Mouse (Mus musculus): Measurements from ENCODE around the gene Cdca4. TPM values are rescaled to one million over a fixed set of nuclear protein-coding genes. Genes with fewer than 3 reads are reported as not detected.

Cdca4 gene
- polyA plus RNA-seq, 1 experiment = 28.0 TPM

DNA sequence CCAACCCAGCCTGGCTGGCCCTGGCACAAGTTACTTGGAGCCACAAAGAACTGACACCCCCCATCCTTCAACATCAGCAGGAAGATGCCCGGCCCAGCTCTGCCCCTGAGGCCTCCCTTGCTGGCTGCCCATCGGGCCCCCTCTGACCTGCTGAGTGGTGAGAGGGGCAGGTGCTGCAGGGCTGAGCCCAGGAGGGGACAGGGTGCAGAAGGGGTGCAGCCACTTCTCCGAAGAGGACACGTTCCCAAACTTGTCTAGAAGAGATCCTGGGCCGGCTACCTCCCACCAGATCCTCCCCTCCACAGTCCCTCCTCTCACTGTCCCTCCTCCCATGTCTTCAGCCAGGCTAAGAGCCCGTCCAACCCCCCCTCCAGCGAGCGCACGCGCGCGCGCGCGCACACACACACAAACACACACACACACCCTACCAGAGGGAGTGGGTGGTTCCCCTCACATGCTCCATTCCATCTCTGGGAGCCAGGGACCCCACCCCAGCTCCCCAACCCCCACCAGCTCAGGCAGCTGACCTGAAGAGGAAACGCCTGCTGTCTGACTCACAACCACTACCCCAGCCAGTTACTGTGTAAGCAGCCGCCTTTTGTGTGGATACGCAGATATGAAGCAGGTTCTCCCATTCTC is 33.6 kb downstream of the Cdca4 start:
- no peak for TF ChIP-seq CTCF (IDR thresholded peaks at IDR 0.05; ENCODE audit: low read depth, low read length)
- TF ChIP-seq POLR2A (IDR thresholded peaks at IDR 0.05; ENCODE audit: borderline replicate concordance, low read depth, low read length) = no peak
- peak overlapping the region; percentile 57 for H3K4me3 ChIP-seq (ENCODE audit: insufficient read depth, low read length)
- H3K4me1 ChIP-seq (ENCODE audit: control insufficient read depth, insufficient read depth, low read length) = peaks cover 53% of the 10 kb centered on the region
- peak overlapping the region; percentile 79 for H3K27ac ChIP-seq (ENCODE audit: insufficient read depth, low read depth, low read length)

DNA sequence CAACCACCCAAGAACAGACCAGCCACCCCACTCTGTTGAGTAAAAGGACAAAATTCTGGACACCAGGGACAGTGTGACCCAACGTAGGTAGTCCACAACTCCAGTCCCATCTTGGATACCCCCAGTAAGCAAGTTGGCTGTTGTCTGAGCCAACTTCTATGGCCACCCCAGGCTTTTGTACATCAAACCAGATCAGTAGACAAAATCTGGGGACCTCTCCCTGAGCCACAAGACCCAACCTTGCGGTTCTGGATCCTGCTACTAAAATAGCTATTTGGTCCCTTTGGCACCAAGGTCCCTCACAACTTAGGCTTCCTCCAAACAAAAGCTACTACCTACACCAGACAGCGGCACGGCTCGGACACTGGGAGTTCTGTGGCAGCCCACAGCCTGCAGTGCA is 34.2 kb downstream of the Cdca4 start:
- TF ChIP-seq POLR2A (IDR thresholded peaks at IDR 0.05; ENCODE audit: borderline replicate concordance, low read depth, low read length) (no peak), CTCF (IDR thresholded peaks at IDR 0.05; ENCODE audit: low read depth, low read length) (no peak)
- Histone ChIP-seq H3K4me1 (ENCODE audit: control insufficient read depth, insufficient read depth, low read length) (peaks cover 49% of the 10 kb centered on the region), H3K4me3 (ENCODE audit: insufficient read depth, low read length) (peak overlapping the region; percentile 57), H3K27ac (ENCODE audit: insufficient read depth, low read depth, low read length) (peak overlapping the region; percentile 79)

GRCm38 (mm10) chr12:112794356-112794816 is 34.8 kb downstream of the Cdca4 start:
- H3K4me3 ChIP-seq (ENCODE audit: insufficient read depth, low read length) = peak overlapping the region; percentile 57
- peaks cover 44% of the 10 kb centered on the region for H3K4me1 ChIP-seq (ENCODE audit: control insufficient read depth, insufficient read depth, low read length)
- peak overlapping the region; percentile 79 for H3K27ac ChIP-seq (ENCODE audit: insufficient read depth, low read depth, low read length)
- TF ChIP-seq CTCF (IDR thresholded peaks at IDR 0.05; ENCODE audit: low read depth, low read length) (no peak), POLR2A (IDR thresholded peaks at IDR 0.05; ENCODE audit: borderline replicate concordance, low read depth, low read length) (no peak)

DNA sequence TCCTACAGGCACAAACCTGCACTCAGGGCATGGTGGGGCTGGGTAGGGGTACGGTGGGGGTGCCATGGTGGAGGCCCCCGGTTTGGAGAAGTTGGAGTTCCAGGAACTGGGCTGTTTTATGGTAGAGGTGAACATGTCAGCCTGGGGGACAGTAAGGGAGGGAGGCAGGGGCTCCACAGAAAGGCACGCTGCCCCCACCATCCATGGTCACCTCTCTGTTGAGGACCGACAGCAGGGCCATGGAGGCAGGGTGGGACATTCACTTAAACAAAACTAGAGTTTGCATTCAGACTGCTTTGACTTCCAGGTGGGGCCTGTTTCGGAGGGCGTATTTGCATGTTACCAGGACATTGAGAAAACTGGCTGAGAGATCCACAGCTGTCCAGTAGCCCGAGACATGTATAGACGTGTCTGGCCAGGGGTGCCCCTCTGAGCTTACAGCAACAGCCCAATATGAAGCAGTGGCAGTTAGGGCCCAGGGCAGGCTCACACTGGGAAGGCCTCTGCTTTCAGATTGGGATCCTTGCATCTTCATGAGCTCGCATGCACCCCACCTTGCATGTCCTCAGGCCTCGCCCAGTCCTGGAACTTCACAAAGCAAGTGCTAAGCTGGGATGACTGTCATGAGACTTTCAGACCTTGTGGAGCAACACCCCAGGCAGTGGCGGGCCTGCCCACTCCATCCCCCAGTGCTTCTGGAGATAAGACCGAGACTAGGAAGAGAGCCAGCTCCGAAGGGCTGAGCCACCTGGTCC is 35.4 kb downstream of the Cdca4 start:
- peak overlapping the region; percentile 57 for H3K4me3 ChIP-seq (ENCODE audit: insufficient read depth, low read length)
- TF ChIP-seq CTCF (IDR thresholded peaks at IDR 0.05; ENCODE audit: low read depth, low read length) = no peak
- TF ChIP-seq POLR2A (IDR thresholded peaks at IDR 0.05; ENCODE audit: borderline replicate concordance, low read depth, low read length) = no peak
- peak overlapping the region; percentile 79 for H3K27ac ChIP-seq (ENCODE audit: insufficient read depth, low read depth, low read length)
- peaks cover 44% of the 10 kb centered on the region for H3K4me1 ChIP-seq (ENCODE audit: control insufficient read depth, insufficient read depth, low read length)

DNA sequence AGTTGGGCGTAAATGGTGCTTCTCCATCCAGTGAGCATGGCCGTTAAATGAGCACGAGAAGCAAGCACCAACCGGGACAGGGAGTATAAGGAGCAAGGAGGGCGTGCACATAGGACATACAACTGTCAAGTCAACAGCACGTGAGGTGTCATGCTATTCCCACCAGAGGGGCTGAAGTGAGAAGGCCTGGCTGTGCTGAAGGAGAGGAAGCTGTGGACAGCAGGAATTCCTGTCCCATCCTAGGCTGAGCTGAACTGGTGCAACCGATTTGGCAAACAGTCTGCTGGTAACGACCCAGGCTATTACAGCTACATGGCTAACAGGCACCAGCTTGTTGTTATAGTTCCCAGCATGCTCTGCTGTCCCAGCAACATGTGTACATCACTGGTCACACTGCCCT is 38.2 kb downstream of the Cdca4 start:
- TF ChIP-seq CTCF (IDR thresholded peaks at IDR 0.05; ENCODE audit: low read depth, low read length) = no peak
- no peak for TF ChIP-seq POLR2A (IDR thresholded peaks at IDR 0.05; ENCODE audit: borderline replicate concordance, low read depth, low read length)
- Histone ChIP-seq H3K4me1 (ENCODE audit: control insufficient read depth, insufficient read depth, low read length) (peaks cover 21% of the 10 kb centered on the region), H3K27ac (ENCODE audit: insufficient read depth, low read depth, low read length) (no peak overlapping the region), H3K4me3 (ENCODE audit: insufficient read depth, low read length) (no peak overlapping the region)

DNA sequence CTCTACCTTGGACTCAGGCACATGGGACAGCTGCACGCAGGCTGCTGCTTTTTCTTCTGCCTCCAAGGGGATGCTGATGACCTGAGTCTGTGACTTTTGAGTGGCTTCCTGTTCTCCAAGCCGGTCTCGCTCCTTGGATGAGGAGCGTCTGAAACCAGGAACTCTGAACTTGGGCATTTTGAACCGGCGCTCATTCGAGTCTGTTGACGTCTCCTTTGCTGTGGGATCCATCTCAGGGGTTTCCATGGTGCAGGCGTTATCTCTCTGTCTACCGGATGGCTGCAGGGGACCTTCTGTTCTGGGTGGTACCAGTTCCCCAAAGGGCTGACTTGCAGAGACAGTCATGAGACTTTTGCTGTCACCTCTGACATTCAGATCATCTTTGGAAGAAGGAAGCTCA is 54.7 kb downstream of the Cdca4 start:
- Histone ChIP-seq H3K4me3 (ENCODE audit: insufficient read depth, low read length) (no peak overlapping the region), H3K27ac (ENCODE audit: insufficient read depth, low read depth, low read length) (no peak overlapping the region)
- TF ChIP-seq CTCF (IDR thresholded peaks at IDR 0.05; ENCODE audit: low read depth, low read length) (no peak), POLR2A (IDR thresholded peaks at IDR 0.05; ENCODE audit: borderline replicate concordance, low read depth, low read length) (no peak)

DNA sequence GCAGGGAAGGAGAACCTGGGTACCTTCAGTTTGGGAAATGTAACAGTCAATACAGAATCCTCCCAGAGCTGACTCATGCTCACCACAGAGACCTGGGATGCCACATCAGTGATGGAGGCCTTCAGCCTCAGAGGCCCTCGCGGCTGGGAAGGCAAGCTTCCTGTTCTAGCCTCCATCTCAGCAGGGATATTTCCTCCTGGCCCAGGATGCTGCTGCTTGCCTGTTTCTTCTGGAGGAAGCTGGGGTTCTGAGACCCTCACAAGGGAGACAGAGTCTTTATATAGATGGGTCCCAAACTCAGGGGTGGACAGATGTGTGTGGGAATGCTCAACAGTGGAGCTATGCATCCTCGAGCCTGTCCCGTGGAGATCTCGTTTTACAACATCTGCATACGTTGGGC is 55.2 kb downstream of the Cdca4 start:
- H3K27ac ChIP-seq (ENCODE audit: insufficient read depth, low read depth, low read length) = no peak overlapping the region
- TF ChIP-seq CTCF (IDR thresholded peaks at IDR 0.05; ENCODE audit: low read depth, low read length) (no peak), POLR2A (IDR thresholded peaks at IDR 0.05; ENCODE audit: borderline replicate concordance, low read depth, low read length) (no peak)
- no peak overlapping the region for H3K4me3 ChIP-seq (ENCODE audit: insufficient read depth, low read length)

More for the DNA sequence above, 54.7 kb downstream of the Cdca4 start:
- no peaks in the 10 kb centered on the region for H3K4me1 ChIP-seq (ENCODE audit: control insufficient read depth, insufficient read depth, low read length)

GRCm38 (mm10) chr12:112773366-112773765 is 55.9 kb downstream of the Cdca4 start:
- Histone ChIP-seq H3K4me1 (ENCODE audit: control insufficient read depth, insufficient read depth, low read length) (no peaks in the 10 kb centered on the region), H3K27ac (ENCODE audit: insufficient read depth, low read depth, low read length) (no peak overlapping the region), H3K4me3 (ENCODE audit: insufficient read depth, low read length) (no peak overlapping the region)
- TF ChIP-seq POLR2A (IDR thresholded peaks at IDR 0.05; ENCODE audit: borderline replicate concordance, low read depth, low read length) = no peak

More for the DNA sequence above, 55.2 kb downstream of the Cdca4 start:
- H3K4me1 ChIP-seq (ENCODE audit: control insufficient read depth, insufficient read depth, low read length) = no peaks in the 10 kb centered on the region

- TF ChIP-seq CTCF (IDR thresholded peaks at IDR 0.05; ENCODE audit: low read depth, low read length) (no peak), POLR2A (IDR thresholded peaks at IDR 0.05; ENCODE audit: borderline replicate concordance, low read depth, low read length) (no peak)
- Histone ChIP-seq H3K4me3 (ENCODE audit: insufficient read depth, low read length) (no peak overlapping the region), H3K27ac (ENCODE audit: insufficient read depth, low read depth, low read length) (no peak overlapping the region), H3K4me1 (ENCODE audit: control insufficient read depth, insufficient read depth, low read length) (no peaks in the 10 kb centered on the region)
These were observed 56.9 kb downstream of the Cdca4 start for GRCm38 (mm10) chr12:112772306-112772705.

DNA sequence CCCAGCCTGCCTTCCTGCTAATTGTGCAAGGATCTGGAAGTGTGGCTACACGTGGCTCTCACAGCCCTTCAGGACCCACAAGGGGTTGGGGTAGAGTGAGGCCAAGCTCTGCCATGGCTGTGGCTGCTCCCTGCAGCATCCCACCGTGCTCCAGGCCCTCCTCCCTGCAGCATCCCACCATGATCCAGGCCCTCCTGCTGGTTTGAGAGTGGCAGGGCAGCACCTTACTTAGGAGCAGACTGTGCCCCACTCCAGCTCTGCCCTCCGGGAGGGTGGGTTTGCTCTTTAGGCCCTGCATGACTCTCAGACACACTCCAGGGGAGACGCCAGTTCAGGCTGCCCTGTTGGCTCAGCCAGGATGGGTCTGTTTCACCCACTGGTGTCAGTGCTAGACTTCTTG is 58.8 kb downstream of the Cdca4 start:
- H3K4me1 ChIP-seq (ENCODE audit: control insufficient read depth, insufficient read depth, low read length) = no peaks in the 10 kb centered on the region
- TF ChIP-seq POLR2A (IDR thresholded peaks at IDR 0.05; ENCODE audit: borderline replicate concordance, low read depth, low read length) = no peak
- no peak overlapping the region for H3K4me3 ChIP-seq (ENCODE audit: insufficient read depth, low read length)
- H3K27ac ChIP-seq (ENCODE audit: insufficient read depth, low read depth, low read length) = no peak overlapping the region

Other genes with a start within 250 kb of the Cdca4 start
- 28.0 and 30.8 TPM in 2 replicates for gene Inf2, start 240.6 kb downstream of the Cdca4 start, polyA plus RNA-seq (2012; ENCODE audit: insufficient read depth, insufficient read length, missing spikeins)
- 33.2 and 38.5 TPM in 2 replicates for gene Adssl1, start 209.4 kb downstream of the Cdca4 start, polyA plus RNA-seq (2012; ENCODE audit: insufficient read depth, insufficient read length, missing spikeins)
- gene Siva1, start 184.7 kb downstream of the Cdca4 start, polyA plus RNA-seq (2012; ENCODE audit: insufficient read depth, insufficient read length, missing spikeins) = 34.9 and 52.4 TPM in 2 replicates
- gene Akt1, start 154.5 kb downstream of the Cdca4 start, polyA plus RNA-seq (2012; ENCODE audit: insufficient read depth, insufficient read length, missing spikeins) = 169 and 176 TPM in 2 replicates
- 9.2 and 10.1 TPM in 2 replicates for gene Zbtb42, start 150.6 kb downstream of the Cdca4 start, polyA plus RNA-seq (2012; ENCODE audit: insufficient read depth, insufficient read length, missing spikeins)
- 8.5 and 17.7 TPM in 2 replicates for gene Cep170b, start 109.0 kb downstream of the Cdca4 start, polyA plus RNA-seq (2012; ENCODE audit: insufficient read depth, insufficient read length, missing spikeins)
- gene Pld4, start 68.8 kb downstream of the Cdca4 start, polyA plus RNA-seq (2012; ENCODE audit: insufficient read depth, insufficient read length, missing spikeins) = 1,067 and 1,170 TPM in 2 replicates
- gene Ahnak2, start 26.8 kb downstream of the Cdca4 start, polyA plus RNA-seq (2012; ENCODE audit: insufficient read depth, insufficient read length, missing spikeins) = 27.3 TPM in 2 replicates
- 2.0 and 2.1 TPM in 2 replicates for gene Clba1, start 20.5 kb downstream of the Cdca4 start, polyA plus RNA-seq (2012; ENCODE audit: insufficient read depth, insufficient read length, missing spikeins)
- gene Gpr132, start 38.8 kb upstream of the Cdca4 start, polyA plus RNA-seq (2012; ENCODE audit: insufficient read depth, insufficient read length, missing spikeins) = 42.1 and 44.3 TPM in 2 replicates
- 2.8 and 3.2 TPM in 2 replicates for gene Jag2, start 100.4 kb upstream of the Cdca4 start, polyA plus RNA-seq (2012; ENCODE audit: insufficient read depth, insufficient read length, missing spikeins)
- gene Nudt14, start 112.7 kb upstream of the Cdca4 start, polyA plus RNA-seq (2012; ENCODE audit: insufficient read depth, insufficient read length, missing spikeins) = 31.4 and 32.1 TPM in 2 replicates
- 9.0 and 9.9 TPM in 2 replicates for gene Btbd6, start 147.1 kb upstream of the Cdca4 start, polyA plus RNA-seq (2012; ENCODE audit: insufficient read depth, insufficient read length, missing spikeins)
- 42.1 and 49.9 TPM in 2 replicates for gene Brf1, start 171.3 kb upstream of the Cdca4 start, polyA plus RNA-seq (2012; ENCODE audit: insufficient read depth, insufficient read length, missing spikeins)
- gene Pacs2, start 185.1 kb upstream of the Cdca4 start, polyA plus RNA-seq (2012; ENCODE audit: insufficient read depth, insufficient read length, missing spikeins) = 53.4 and 62.2 TPM in 2 replicates
- not detected in 2 replicates for gene Tex22, start 245.1 kb upstream of the Cdca4 start, polyA plus RNA-seq (2012; ENCODE audit: insufficient read depth, insufficient read length, missing spikeins)

Data from bone marrow macrophage, adult 2 months (primary cell).